Mouse (Mus musculus) hematopoietic stem cell, adult 5-6 weeks (primary cell): ENCODE data around the gene Wbp1l. TPM values are rescaled to one million over a fixed set of nuclear protein-coding genes. Genes with fewer than 3 reads are reported as not detected.

Experiments
- ATAC-seq, 2 experiments: fragments of 125-278 bp in 1 of 2; replicated peaks in 1 of 2; 2 replicates each; pipeline ENCODE4 v1.8.0; 2016 to 2017; ENCODE audit warnings: inconsistent platforms in 2 of 2, mild to moderate bottlenecking in 2 of 2, moderate number of reproducible peaks in 2 of 2, low read depth in 1 of 2, moderate TSS enrichment in 1 of 2; ENCODE audit not compliant: low FRiP score in 2 of 2, poor library complexity in 2 of 2, severe bottlenecking in 2 of 2, insufficient read depth in 1 of 2, low TSS enrichment in 1 of 2
- total RNA-seq: library from RNA; stranded (forward); fragments of 172-1452, 232-1000 nt; gene quantifications from 2 replicates; pipeline ENCODE4 v1.2.3, GENCODE M21; 2017

Wbp1l gene
- total RNA-seq, 1 experiment from 2014 or later, result 40.5 TPM

DNA sequence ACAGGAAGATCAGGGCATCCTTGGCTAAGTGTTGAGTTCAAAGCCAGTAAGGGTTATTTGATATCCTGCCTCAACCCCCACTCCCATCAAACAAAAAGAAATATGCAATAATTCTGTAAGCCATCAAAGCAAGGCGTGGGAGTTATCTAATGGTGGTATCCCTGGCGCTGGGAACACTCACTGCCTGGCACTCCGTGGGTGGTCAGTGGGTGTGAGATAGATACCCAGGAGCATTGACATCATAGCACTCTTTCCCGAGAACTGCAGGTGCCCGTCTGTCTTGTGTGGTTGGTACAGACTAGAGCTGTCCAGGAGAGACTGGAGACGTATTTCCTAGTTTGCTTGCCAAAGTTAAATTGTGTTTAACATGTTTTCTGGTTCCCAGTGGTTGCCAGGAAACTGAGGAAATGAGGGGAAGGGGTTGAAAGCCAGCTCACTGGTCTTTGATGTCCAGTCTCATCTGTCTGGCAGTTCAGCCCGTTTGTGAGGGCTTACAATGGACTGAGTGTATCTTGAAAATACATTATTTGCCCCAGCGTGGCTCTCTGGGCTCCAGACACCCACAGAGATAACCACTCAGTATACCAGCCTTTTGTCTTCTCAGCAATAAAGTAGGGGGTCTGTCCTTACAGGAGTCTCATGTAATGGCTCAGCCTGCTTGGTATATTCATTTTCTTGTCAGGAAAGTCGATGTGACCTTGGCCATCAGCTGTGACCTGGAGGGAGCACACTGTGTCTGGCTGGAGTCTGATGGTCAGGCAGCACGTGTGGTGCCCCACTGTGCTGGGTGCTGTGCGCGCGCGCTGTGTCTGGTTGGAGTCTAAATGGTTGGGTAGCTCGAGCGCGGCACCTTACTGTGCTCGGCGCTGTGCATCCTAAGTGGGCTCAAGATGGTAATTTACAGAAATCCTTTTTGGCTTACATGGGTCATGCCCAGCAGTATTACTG lies 22.6 kb downstream of the Wbp1l start:
- no peak for ATAC-seq

DNA sequence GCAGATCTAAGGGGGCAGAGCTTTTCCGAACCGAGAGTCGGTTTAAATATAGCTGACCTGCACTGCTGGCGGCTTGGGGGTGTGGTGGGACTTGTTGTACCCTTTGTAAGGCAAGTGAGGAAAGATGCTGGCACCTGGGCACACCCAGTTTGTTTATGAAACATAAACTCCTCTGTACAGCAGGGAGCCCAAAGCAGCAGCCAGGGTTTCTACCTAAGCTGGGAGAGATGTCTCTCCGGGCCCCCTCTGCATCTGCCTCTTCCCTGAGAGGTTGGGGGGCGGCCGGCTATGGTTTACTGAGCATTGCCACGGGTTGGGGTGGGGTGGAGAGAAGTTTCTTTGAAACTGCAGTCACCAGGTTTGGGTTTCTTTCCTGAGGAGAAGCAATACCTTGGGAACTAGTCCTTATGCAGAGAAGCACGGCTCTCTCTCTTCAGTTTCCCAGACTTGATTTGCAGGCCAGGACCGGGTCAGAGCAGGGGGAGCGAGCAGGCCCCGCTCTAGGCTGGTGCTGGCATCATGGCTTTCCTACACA lies 23.8 kb downstream of the Wbp1l start:
- ATAC-seq, result no peak

DNA sequence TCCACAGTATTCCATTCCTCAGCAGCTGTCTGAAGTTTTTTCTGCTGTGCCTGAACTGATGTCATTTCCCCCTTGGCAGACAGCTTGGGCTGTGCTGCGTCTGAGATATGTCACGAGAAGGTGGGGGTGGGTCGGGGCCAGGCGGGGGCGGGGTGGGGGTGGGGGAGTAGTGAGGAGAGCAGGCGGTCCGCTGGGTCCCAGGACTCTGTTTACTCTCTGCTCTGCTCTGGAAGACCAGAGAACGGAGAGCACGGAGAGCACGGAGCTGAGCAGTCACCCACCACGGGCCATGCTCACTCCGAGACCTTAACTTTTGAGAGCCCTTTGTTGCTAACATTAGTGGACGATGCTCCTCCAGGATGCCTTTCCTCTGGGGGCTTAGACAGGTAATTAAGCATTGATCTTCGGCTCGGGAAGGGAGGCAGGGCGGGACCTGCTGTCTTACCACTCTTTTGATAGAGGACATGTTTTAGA lies 24.3 kb downstream of the Wbp1l start:
- ATAC-seq, result no peak

DNA sequence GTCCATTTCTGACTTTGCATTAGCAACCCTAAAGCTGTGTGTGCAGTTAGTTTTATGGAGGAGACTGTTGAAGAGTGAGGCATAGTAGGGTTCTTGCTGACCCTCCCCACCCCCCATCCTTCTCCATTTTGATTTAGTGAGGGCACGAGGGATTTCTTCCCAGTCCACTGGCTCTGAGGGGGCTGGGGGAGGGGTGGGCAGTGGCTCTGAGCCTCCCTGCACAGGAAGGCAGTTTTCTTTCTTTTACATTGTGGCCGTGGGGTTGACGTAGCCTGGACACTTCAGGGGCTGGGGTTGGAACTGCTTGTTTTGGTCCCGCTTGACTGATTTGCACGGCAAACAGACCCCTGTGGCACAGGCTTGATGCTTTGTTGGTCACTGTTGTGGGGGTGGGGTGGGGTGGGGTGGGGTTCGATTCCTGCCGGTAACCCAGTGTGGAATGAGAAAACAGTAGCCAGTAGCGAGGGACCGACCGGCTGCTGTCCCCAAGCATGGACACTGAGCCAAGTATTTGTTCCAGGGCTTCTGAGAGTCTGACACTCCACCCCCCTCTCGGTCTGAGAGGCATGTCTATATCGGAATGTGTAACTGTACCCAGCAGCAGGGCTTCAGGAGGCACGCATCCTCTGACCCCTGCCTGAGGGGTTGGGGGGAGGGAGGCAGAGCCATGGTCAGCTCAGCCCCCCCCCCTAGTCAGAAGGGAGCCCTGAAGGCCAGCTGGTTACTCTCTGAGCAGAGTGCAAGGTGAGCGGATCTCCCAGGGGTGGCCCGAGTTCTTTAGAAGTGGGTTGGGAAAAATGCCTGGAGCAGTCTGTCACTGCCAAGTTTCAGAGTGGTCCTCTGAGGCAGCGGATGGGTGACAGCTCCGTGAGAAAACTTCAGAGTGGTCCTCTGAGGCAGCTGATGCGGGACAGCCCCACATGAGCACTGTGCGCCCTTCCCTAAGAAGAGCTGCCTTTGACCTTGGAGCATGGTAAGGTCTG lies 25.2 kb downstream of the Wbp1l start:
- ATAC-seq, result no peak

DNA sequence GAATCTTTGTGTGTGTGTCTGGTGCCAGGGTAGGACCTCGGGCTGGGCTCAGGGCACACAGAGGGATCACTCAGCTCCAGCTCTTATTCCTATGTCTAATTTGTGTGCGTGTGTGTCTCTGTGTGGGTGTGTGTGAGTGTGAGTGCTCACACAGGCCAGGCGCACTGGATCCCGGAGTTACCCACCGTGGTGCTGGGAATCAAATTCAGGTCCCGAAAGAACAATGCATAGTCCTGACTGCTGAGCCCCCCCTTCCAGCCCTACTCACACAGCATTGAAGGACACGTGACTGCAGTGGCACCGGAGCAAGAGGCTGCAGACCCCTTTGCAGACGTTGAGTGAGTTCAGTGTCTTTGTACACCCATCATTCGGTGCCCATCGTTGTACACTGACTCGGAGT lies 26.1 kb downstream of the Wbp1l start:
- no peak for ATAC-seq

DNA sequence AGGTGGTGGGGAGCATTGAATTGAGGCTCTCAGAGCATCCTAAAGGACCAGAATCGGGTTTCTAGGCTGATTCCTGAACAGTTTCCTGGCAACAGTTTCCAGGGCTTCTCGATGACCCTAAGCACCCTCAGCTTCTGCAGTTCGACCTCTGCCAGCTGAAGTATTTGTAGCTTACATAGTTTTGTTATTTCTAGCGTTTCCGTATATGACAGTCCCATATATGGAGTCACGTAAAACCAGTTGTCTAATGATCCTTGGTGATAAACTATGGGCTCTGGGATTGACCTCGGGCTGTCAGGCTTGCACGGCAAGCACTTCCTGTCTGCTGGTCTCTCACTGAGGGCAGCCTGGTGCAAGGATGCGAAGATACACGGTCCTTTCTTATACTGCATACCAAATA lies 26.6 kb downstream of the Wbp1l start:
- ATAC-seq, result no peak

DNA sequence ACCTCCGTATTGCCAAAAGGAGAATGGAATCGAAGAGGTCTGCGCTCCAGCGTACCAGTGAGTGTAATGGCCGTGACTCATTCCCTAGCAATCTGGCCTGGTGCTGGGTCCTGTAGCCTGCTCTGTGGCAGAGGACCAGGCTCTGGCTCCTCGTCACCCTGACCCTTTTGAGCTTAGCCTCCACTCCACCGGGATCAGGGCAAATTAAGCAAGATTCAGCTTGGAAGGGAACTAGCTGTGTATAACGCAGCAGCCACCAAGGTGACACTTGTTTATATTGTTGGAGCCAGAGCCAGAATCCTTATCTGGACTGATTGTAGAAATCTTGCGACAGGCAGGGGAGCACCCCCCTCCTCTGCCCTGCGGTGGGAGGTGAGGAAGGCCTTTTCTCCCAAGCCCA lies 29.5 kb downstream of the Wbp1l start:
- no peak for ATAC-seq

DNA sequence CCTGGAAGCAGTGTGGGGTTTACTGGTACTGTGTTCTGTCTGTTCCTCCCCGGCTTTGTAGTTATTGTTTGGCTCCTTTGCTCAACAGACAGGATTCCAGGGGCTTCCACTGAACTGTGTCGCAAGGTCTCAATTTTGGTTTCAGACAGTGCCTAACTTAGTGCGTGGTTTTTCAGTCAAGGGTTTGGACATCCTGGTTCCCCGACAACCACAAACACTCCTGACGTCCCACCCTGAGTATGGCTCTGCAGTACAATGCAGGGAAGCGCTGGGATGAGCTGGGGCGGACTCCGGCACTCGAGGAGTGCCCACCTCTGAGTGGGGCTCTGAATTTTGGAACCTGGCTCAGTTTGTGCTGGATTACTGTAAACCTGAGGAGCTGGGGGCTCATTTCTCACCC lies 30.9 kb downstream of the Wbp1l start:
- ATAC-seq, result 0 out of 4 replicates have a peak, but pooled peaks of 1 of the 2 experiments have one; percentile 24

DNA sequence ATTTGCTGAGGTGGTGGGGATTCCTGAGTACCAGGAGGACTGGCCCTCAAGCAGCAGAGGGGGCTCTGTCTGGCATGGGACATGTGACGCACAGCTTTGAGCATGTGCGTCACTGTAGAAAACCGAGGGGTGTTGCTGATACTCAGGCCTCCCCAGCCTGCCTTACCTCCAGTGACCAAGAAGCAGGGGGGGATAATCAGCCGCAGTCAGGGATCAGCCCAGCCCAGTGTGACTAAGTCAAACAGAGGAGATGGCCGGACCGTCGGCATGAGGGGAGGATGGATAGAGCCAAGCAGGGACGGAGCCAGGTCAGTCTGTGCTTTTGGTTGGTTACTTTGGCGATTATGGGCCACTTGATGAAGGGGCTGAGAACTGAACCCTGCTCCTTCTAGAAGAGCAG lies 32.8 kb downstream of the Wbp1l start:
- ATAC-seq, result no peak

DNA sequence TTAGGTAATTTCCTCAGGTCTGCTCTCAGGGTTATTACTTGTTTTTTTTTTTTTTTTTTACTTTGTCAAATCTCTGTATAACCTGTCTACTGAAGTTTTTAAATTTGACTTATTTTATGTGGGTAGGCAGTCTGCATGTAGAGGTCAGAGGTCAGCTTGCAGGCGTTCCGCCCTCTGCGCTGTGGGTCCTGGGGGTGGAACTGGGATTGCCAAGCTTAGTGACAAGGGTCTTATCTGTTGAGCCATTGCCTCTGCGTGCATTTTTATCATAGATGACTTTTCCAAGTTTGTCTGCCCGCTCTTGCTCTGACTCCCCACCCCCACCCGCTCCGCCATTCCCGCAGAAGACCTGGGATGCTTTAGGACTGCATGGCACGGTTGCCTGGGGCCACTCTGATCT lies 36.9 kb downstream of the Wbp1l start:
- ATAC-seq, result 0 out of 4 replicates have a peak, but pooled peaks of 1 of the 2 experiments have one; percentile 17

DNA sequence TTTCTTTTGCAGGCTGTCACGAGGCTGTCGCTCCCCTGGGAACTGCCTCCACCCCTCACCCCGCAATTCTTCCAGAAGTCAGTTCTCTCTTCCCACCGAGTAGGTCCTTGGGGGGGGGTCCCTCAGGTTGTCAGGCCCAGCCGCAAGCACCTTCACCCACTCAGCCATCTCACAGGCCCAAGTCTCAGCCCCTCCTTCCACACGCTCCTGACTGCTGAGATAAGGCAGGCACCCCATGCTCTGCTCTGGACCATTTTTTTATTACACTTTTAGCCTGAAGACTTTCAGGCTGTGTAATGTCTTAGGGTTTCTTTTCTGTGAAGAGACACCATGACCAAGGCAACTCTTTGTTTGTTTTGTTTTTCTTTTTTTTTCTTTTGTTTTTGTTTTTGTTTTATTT lies 38.7 kb downstream of the Wbp1l start:
- ATAC-seq, result no peak

DNA sequence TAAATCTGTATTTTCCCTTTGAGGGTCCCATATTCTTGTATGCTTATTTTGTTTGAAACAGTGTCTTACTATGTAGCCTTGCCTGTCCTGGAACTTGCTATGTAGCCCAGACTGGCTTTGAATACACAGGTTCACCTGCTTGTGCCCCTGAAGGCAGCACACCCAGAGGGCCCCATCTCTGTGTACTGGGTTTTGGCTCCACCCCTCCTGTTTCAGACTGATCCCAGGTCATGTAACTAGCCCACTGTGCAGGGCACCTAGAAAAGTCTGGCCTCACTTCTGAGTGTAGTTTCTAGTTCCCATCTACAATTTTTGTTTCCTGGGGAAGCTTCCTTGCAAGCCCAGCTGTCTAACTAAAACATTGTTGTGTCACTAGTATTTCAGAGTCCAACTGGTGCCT lies 40.2 kb downstream of the Wbp1l start:
- ATAC-seq, result no peak

DNA sequence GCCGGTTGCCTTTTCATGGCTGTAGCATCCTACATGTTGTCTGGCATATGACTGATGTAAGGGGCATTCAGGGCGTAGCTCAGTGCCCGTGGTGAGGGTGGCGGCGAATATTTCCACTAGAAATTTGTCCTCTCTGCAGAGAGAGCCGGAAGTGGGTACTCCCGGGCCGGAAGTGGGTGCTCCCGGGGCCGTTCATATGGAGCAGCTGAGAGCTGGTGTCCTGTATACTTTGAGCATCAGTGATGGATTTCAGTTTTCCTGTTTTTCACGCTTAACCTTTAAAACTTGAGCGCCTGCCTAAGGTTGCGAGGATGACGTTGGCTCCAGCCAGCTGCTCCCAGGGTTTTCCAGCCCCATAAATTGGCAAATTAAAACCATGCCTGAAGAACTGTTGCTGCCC lies 40.6 kb downstream of the Wbp1l start:
- ATAC-seq, result no peak

DNA sequence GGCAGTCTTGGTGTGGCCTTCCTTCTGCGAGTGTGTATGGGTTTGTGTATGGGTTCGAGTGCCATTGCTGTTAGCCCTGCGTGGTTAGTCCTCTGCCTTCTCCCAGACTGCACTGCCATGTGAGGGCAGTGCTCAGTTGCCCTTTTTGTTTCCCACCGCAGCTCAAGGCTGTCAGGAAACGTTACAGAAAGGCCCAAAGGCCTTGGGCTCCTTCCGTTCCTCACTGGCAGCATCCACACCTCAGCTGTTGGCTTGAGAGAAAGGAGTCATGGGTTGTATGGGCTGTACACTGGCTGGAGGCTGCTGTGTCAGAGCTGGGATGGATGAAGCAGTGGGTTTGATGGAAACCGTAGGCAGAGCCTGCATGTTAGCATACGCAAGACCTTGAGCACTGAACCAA lies 41.9 kb downstream of the Wbp1l start:
- ATAC-seq, result no peak

DNA sequence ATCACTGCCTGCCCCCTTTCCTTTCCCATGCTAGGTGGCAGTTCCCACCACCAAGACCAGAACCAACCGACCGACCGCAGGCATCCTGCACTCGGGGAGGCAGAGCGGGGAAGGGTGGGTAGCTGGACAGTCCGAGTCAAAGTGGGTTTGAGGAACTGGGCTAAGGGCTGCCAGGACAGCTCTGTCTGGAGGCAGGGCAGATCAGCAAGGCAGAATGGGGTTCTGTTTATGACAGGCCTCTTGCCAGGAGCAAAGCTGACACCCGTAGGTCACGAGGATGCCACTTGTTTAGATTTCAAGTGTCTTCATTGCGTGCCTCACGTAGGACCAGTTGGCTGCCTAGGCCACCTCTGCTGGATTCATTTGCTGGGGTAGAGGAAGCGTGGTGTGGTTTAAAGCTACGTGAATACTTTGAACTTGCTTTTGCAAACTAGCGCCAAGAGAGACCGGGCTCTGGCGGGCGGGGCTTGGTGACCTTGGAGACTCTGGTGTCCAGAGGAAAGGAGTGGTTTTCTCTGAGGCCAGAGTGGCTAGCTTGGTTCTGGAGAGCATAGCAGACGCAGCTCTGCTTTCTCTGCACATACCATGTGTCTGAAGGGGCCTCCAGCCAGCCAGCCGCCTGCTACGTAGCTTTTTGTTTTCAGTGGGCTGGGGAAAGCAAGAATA lies 42.7 kb downstream of the Wbp1l start:
- peak; percentile 27 to 33; a peak in 1 of 4 replicates for ATAC-seq

DNA sequence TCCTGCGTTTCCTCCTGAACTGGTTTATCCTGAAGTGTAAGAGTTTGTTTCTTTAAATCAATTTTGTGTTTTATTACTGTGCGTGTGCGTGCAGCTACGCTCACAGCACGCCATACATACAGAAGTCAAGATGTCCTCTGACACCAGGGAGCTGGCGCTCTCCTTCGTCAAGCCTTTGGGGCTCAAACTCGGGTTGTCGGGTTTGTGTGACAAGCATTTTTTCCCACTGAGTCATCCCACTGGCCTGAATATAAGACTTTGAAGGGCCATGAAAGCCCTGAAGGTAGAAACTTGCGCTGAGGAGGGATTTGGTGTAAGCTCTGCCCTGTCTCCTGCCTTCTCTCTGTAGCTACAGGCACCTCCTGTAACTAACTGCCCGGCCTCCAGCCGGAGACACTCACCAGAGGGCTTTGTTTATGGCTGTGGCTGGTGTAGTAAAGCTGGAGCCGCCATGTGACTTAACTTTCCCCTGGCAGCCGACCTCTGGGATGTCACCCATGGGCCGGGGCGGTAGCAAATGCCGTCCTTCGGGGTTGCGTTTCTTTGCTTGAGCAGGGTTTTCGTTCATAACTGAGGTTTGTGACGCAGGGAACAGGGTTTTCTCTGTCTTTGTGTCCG lies 43.4 kb downstream of the Wbp1l start:
- no peak for ATAC-seq

DNA sequence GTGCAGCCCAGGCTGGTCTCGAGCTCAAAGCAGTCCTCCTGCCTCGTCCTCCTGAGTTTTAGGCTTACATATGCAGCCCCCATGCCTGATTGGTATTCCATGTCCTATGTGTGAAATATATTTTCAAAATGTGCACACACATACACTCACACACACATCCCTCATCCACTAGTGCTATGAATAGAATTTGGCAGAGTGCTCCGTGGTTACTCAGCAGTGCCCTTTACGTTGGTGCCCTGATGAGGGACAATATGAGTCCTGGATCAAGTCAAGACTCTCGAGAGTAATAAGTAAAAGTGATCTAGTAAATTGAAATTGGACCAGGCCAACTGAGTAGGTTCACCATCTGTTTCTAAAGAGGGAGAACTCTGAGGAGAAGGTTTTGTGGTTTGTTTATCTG lies 44.4 kb downstream of the Wbp1l start:
- ATAC-seq, result no peak
